Mouse (Mus musculus) embryonic facial prominence, embryonic 14.5 days (tissue): ENCODE measurements around the gene Ankrd27. TPM values are rescaled to one million over a fixed set of nuclear protein-coding genes. Genes with fewer than 3 reads are reported as not detected.

Experiments used
- ATAC-seq: fragments of 200-750 bp; cut with Nextera tagmentation; 2 replicates; pipeline ENCODE4 v1.8.0; 2017; ENCODE audit warnings: low read depth, moderate number of reproducible peaks, moderate TSS enrichment
- DNase-seq: peaks from one replicate; pipeline ENCODE4 v3.0.0-alpha.2; 2015; ENCODE audit warnings: low spot score
- H3K27ac ChIP-seq: fragments of 300-500 bp; sonication (generic); replicated peaks from 2 replicates; pipeline ENCODE4 v1.5.1; 2014; ENCODE audit warnings: low read depth, mild to moderate bottlenecking, low read length, moderate library complexity
- H3K27me3 ChIP-seq: fragments of 300-500 bp; sonication (generic); replicated peaks from 2 replicates; pipeline ENCODE4 v1.6.1; 2014; ENCODE audit warnings: low read length; ENCODE audit not compliant: control insufficient read depth, insufficient read depth
- H3K36me3 ChIP-seq: fragments of 300-500 bp; sonication (generic); 2 replicates; pipeline ENCODE4 v1.6.1; 2014; ENCODE audit warnings: low read length, mixed read lengths; ENCODE audit not compliant: control insufficient read depth, insufficient read depth
- H3K4me1 ChIP-seq: fragments of 300-500 bp; sonication (generic); 2 replicates; pipeline ENCODE4 v1.6.1; 2014; ENCODE audit warnings: antibody characterized with exemption, low read length; ENCODE audit not compliant: control insufficient read depth, insufficient read depth
- H3K4me2 ChIP-seq: fragments of 300-500 bp; sonication (generic); 2 replicates; pipeline ENCODE4 v1.6.1; 2014; ENCODE audit warnings: low read depth, mild to moderate bottlenecking, low read length, moderate library complexity, mixed read lengths
- H3K4me3 ChIP-seq: fragments of 300-500 bp; sonication (generic); 2 replicates; pipeline ENCODE4 v1.5.1; 2014; ENCODE audit warnings: low read depth, mild to moderate bottlenecking, low read length
- H3K9ac ChIP-seq: fragments of 300-500 bp; sonication (generic); 2 replicates; pipeline ENCODE4 v1.6.1; 2014; ENCODE audit warnings: low read depth, mild to moderate bottlenecking, low read length, moderate library complexity, mixed read lengths
- H3K9me3 ChIP-seq: fragments of 300-500 bp; sonication (generic); 2 replicates; pipeline ENCODE4 v1.6.1; 2016; ENCODE audit warnings: low read length; ENCODE audit not compliant: control insufficient read depth
- WGBS: fragments of 180-500 bp; shearing (Covaris S2); extraction: QIAGEN DNeasy Blood & Tissue Kit; methylation state at CpG from one replicate; pipeline ENCODE4 v1.1.7; 2014; 5-methylcytosine and 5-hydroxymethylcytosine counted together
- polyA plus RNA-seq: library from polyadenylated mRNA; unstranded; fragments of >200 nt; fragmentation: Nextera tagmentation; extraction: Ambion mirVana; gene quantifications from 2 replicates; pipeline ENCODE4 v1.2.1, GENCODE M21; 2014

Gene Ankrd27
- polyA plus RNA-seq, 1 experiment from 2014 or later, result 42.0 TPM

- Histone ChIP-seq H3K36me3 (peaks cover 88% of the 10 kb centered on the region), H3K27me3 (no peaks in the 10 kb centered on the region), H3K9ac (no peak overlapping the region), H3K4me1 (no peaks in the 10 kb centered on the region), H3K27ac (no peak overlapping the region), H3K4me3 (no peak overlapping the region), H3K4me2 (no peak overlapping the region), H3K9me3 (no peaks in the 10 kb centered on the region)
- WGBS, result 82% methylated on average over 10 of the region's 10 CpGs
- ATAC-seq (no peak), DNase-seq (peak; percentile 16)
Observed at GRCm38 (mm10) chr7:35606816-35607215, 20.8 kb downstream of the Ankrd27 start.

- Histone ChIP-seq H3K4me1 (no peaks in the 10 kb centered on the region), H3K9me3 (no peaks in the 10 kb centered on the region), H3K9ac (no peak overlapping the region), H3K27ac (no peak overlapping the region), H3K27me3 (no peaks in the 10 kb centered on the region), H3K4me3 (no peak overlapping the region), H3K4me2 (no peak overlapping the region), H3K36me3 (peaks cover 84% of the 10 kb centered on the region)
- ATAC-seq (no peak), DNase-seq (no peak)
- 73% methylated on average over 10 of the region's 10 CpGs for WGBS
Observed at GRCm38 (mm10) chr7:35609245-35609644, 23.2 kb downstream of the Ankrd27 start.

GRCm38 (mm10) chr7:35617513-35617912 is 31.5 kb downstream of the Ankrd27 start:
- Histone ChIP-seq H3K27ac (no peak overlapping the region), H3K36me3 (peaks cover 91% of the 10 kb centered on the region), H3K27me3 (no peaks in the 10 kb centered on the region), H3K4me1 (no peaks in the 10 kb centered on the region), H3K9ac (no peak overlapping the region), H3K4me2 (no peak overlapping the region), H3K4me3 (no peak overlapping the region), H3K9me3 (no peaks in the 10 kb centered on the region)
- DNase-seq (no peak), ATAC-seq (no peak)
- WGBS, result 91% methylated on average over 4 of the region's 4 CpGs

GRCm38 (mm10) chr7:35622626-35623025 is 36.6 kb downstream of the Ankrd27 start:
- Histone ChIP-seq H3K4me1 (no peaks in the 10 kb centered on the region), H3K4me3 (no peak overlapping the region), H3K27me3 (no peaks in the 10 kb centered on the region), H3K4me2 (no peak overlapping the region), H3K27ac (no peak overlapping the region), H3K9ac (no peak overlapping the region), H3K36me3 (peaks cover 94% of the 10 kb centered on the region), H3K9me3 (no peaks in the 10 kb centered on the region)
- 93% methylated on average over 10 of the region's 10 CpGs for WGBS
- no peak for DNase-seq
- ATAC-seq, result no peak

- Histone ChIP-seq H3K27me3 (no peaks in the 10 kb centered on the region), H3K9me3 (no peaks in the 10 kb centered on the region), H3K4me2 (no peak overlapping the region), H3K27ac (no peak overlapping the region), H3K4me3 (no peak overlapping the region), H3K4me1 (no peaks in the 10 kb centered on the region), H3K9ac (no peak overlapping the region), H3K36me3 (peaks cover 92% of the 10 kb centered on the region)
- ATAC-seq (no peak), DNase-seq (no peak)
- 98% methylated on average over 5 of the region's 5 CpGs for WGBS
Observed at GRCm38 (mm10) chr7:35626038-35626437, 40.0 kb downstream of the Ankrd27 start.

- H3K27me3 ChIP-seq, result no peaks in the 10 kb centered on the region
- H3K4me1 ChIP-seq, result no peaks in the 10 kb centered on the region
- no peak overlapping the region for H3K4me2 ChIP-seq
- peaks cover 90% of the 10 kb centered on the region for H3K36me3 ChIP-seq
- H3K9me3 ChIP-seq, result no peaks in the 10 kb centered on the region
- no peak overlapping the region for H3K9ac ChIP-seq
- no peak overlapping the region for H3K27ac ChIP-seq
- no peak for ATAC-seq
- no peak overlapping the region for H3K4me3 ChIP-seq
- no peak for DNase-seq
- 92% methylated on average over 5 of the region's 10 CpGs for WGBS
Observed at GRCm38 (mm10) chr7:35627371-35627770, 41.3 kb downstream of the Ankrd27 start.

- Histone ChIP-seq H3K4me3 (no peak overlapping the region), H3K9ac (no peak overlapping the region), H3K36me3 (peaks cover 89% of the 10 kb centered on the region), H3K4me1 (no peaks in the 10 kb centered on the region), H3K27ac (no peak overlapping the region), H3K4me2 (no peak overlapping the region), H3K27me3 (no peaks in the 10 kb centered on the region), H3K9me3 (no peaks in the 10 kb centered on the region)
- 69% methylated on average over 5 of the region's 5 CpGs for WGBS
- no peak for DNase-seq
- no peak for ATAC-seq
Observed at GRCm38 (mm10) chr7:35628496-35628895, 42.5 kb downstream of the Ankrd27 start.

- DNase-seq, result peak; percentile 38
- Histone ChIP-seq H3K4me2 (no peak overlapping the region), H3K4me1 (no peaks in the 10 kb centered on the region), H3K4me3 (no peak overlapping the region), H3K9ac (no peak overlapping the region), H3K27me3 (no peaks in the 10 kb centered on the region), H3K27ac (no peak overlapping the region), H3K36me3 (peaks cover 80% of the 10 kb centered on the region), H3K9me3 (no peaks in the 10 kb centered on the region)
- WGBS, result 71% methylated on average over 6 of the region's 6 CpGs
- no peak for ATAC-seq
Observed at GRCm38 (mm10) chr7:35636229-35636628, 50.2 kb downstream of the Ankrd27 start.

- H3K27ac ChIP-seq, result no peak overlapping the region
- no peaks in the 10 kb centered on the region for H3K9me3 ChIP-seq
- H3K27me3 ChIP-seq, result no peaks in the 10 kb centered on the region
- no peak overlapping the region for H3K9ac ChIP-seq
- no peak overlapping the region for H3K4me2 ChIP-seq
- peaks cover 80% of the 10 kb centered on the region for H3K36me3 ChIP-seq
- H3K4me3 ChIP-seq, result no peak overlapping the region
- DNase-seq, result no peak
- 94% methylated on average over 9 of the region's 9 CpGs for WGBS
- no peak for ATAC-seq
- H3K4me1 ChIP-seq, result no peaks in the 10 kb centered on the region
Observed at GRCm38 (mm10) chr7:35636874-35637273, 50.8 kb downstream of the Ankrd27 start.
